Mouse (Mus musculus) embryo, embryonic 9.5 days (tissue): ENCODE results near the gene Wdr92.
"Not testable (repeated sequence)": the region's sequence is repeated elsewhere in the genome, so short reads cannot be mapped to it uniquely, and the experiment has no call there.

ENCODE experiments used
- DNase-seq: peaks from one replicate; pipeline ENCODE4 v3.0.0-alpha.2; 2017; ENCODE audit errors: extremely low spot score

Gene Wdr92

GRCm38 (mm10) chr11:17211258-17212140, 29.6 kb downstream of the Wdr92 start, which contains the start of gene Pno1:
Pno1 (minus strand) TSS chr11:17211568.
- peak; percentile 95 for DNase-seq

- DNase-seq = no peak
These were observed 30.2 kb downstream of the Wdr92 start for GRCm38 (mm10) chr11:17212141-17212495.

GRCm38 (mm10) chr11:17212903-17213509, 31.1 kb downstream of the Wdr92 start:
- DNase-seq = no peak

- DNase-seq = no peak
These were observed 33.6 kb downstream of the Wdr92 start for GRCm38 (mm10) chr11:17215475-17215874.

- no peak for DNase-seq
These were observed 39.2 kb downstream of the Wdr92 start for GRCm38 (mm10) chr11:17221126-17221525.

- no peak for DNase-seq
These were observed 50.9 kb downstream of the Wdr92 start for GRCm38 (mm10) chr11:17232792-17233191.

GRCm38 (mm10) chr11:17236449-17237037, 54.6 kb downstream of the Wdr92 start:
- DNase-seq = no peak

GRCm38 (mm10) chr11:17238598-17238997, 56.7 kb downstream of the Wdr92 start:
- not testable (repeated sequence) for DNase-seq

- no peak for DNase-seq
These were observed 66.8 kb downstream of the Wdr92 start for GRCm38 (mm10) chr11:17248715-17249114.

- peak; percentile 22 for DNase-seq
These were observed 75.0 kb downstream of the Wdr92 start for GRCm38 (mm10) chr11:17256813-17257365.

GRCm38 (mm10) chr11:17257443-17257842, 75.5 kb downstream of the Wdr92 start, which contains the start of gene C1d:
C1d (plus strand) TSS chr11:17257579.
- peak; percentile 90 for DNase-seq

GRCm38 (mm10) chr11:17257861-17258260, 76.0 kb downstream of the Wdr92 start:
- no peak for DNase-seq

- no peak for DNase-seq
These were observed 85.3 kb downstream of the Wdr92 start for GRCm38 (mm10) chr11:17267176-17267575.

- DNase-seq = no peak
These were observed 86.9 kb downstream of the Wdr92 start for GRCm38 (mm10) chr11:17268801-17269200.

GRCm38 (mm10) chr11:17279959-17280358, 98.1 kb downstream of the Wdr92 start:
- DNase-seq = peak; percentile 60
